Mouse (Mus musculus) liver, embryonic 14.5 days (tissue): Measurements from ENCODE around the gene Tmem11. TPM values are rescaled to one million over a fixed set of nuclear protein-coding genes. Genes with fewer than 3 reads are reported as not detected.

Experiments
- ATAC-seq: fragments of 200-750 bp; cut with Nextera tagmentation; 2 replicates; pipeline ENCODE4 v1.8.0; 2017; ENCODE audit warnings: moderate number of reproducible peaks, mild to moderate bottlenecking, moderate library complexity; ENCODE audit not compliant: insufficient read depth
- DNase-seq, 3 experiments: peaks; one replicate each; pipeline ENCODE4 v3.0.0-alpha.2; 2012 to 2013; ENCODE audit warnings: low read depth in 3 of 3, low spot score in 3 of 3
- H3K27ac ChIP-seq: fragments of 300-500 bp; sonication (generic); 2 replicates; pipeline ENCODE4 v1.5.1; 2014; ENCODE audit warnings: moderate library complexity, mild to moderate bottlenecking, control low read depth, inconsistent platforms
- H3K27me3 ChIP-seq: fragments of 300-500 bp; sonication (generic); 2 replicates; pipeline ENCODE4 v1.6.1; 2014; ENCODE audit warnings: mild to moderate bottlenecking, low read length, moderate library complexity; ENCODE audit not compliant: control insufficient read depth, insufficient read depth
- H3K36me3 ChIP-seq: fragments of 300-500 bp; sonication (generic); replicated peaks from 2 replicates; pipeline ENCODE4 v1.6.1; 2014; ENCODE audit warnings: low read depth; ENCODE audit not compliant: control insufficient read depth, insufficient read depth
- H3K4me1 ChIP-seq, 2 experiments: fragments of 200-500 bp in 1 of 2; fragments of 300-500 bp in 1 of 2; sonication (generic) in 1 of 2; replicated peaks; 2 replicates each; pipeline ENCODE4 v1.6.1; 2012 to 2014; ENCODE audit warnings: antibody characterized with exemption in 1 of 2, inconsistent platforms in 1 of 2, low read length in 1 of 2; ENCODE audit not compliant: control insufficient read depth in 2 of 2, insufficient read depth in 2 of 2
- H3K4me2 ChIP-seq: fragments of 300-500 bp; sonication (generic); 2 replicates; pipeline ENCODE4 v1.6.1; 2014; ENCODE audit warnings: low read depth, mild to moderate bottlenecking, control low read depth, moderate library complexity
- H3K4me3 ChIP-seq, 2 experiments: fragments of 200-500 bp in 1 of 2; fragments of 300-500 bp in 1 of 2; sonication (generic) in 1 of 2; 2 replicates each; pipeline ENCODE4 v1.5.1; 2012 to 2014; ENCODE audit warnings: low read depth in 2 of 2, low read length in 2 of 2, mild to moderate bottlenecking in 2 of 2, control low read depth in 1 of 2, inconsistent platforms in 1 of 2, moderate library complexity in 1 of 2; ENCODE audit not compliant: insufficient read depth in 1 of 2
- H3K9ac ChIP-seq: fragments of 300-500 bp; sonication (generic); replicated peaks from 2 replicates; pipeline ENCODE4 v1.6.1; 2014; ENCODE audit warnings: mild to moderate bottlenecking, control low read depth, moderate library complexity
- H3K9me3 ChIP-seq: fragments of 300-500 bp; sonication (generic); 2 replicates; pipeline ENCODE4 v1.6.1; 2016; ENCODE audit warnings: low read length, mixed read lengths; ENCODE audit not compliant: control insufficient read depth
- CTCF ChIP-seq: IDR thresholded peaks from 2 replicates; pipeline ENCODE4 v1.5.1; 2016; ENCODE audit warnings: antibody characterized with exemption, low read depth, control low read depth
- EP300 ChIP-seq: IDR thresholded peaks from 2 replicates; pipeline ENCODE4 v1.6.1; 2016; ENCODE audit warnings: antibody characterized with exemption, low read depth
- WGBS: fragments of 180-500 bp; shearing (Covaris S2); extraction: QIAGEN DNeasy Blood & Tissue Kit; methylation state at CpG from one replicate; pipeline ENCODE4 v1.1.7; 2014; ENCODE audit not compliant: insufficient replicate concordance; 5-methylcytosine and 5-hydroxymethylcytosine counted together
- polyA plus RNA-seq, 2 experiments: library from polyadenylated mRNA; depleted of rRNA in 1 of 2; stranded (reverse) in 1 of 2; unstranded in 1 of 2; fragments of >200 nt; fragmentation: Nextera tagmentation in 1 of 2; extraction: Ambion mirVana in 1 of 2; gene quantifications; 2 replicates each; pipeline versions ENCODE4 v1.2.1 to v1.2.3; 2012 to 2014

Gene Tmem11
- polyA plus RNA-seq, 2 experiments = 25.1 to 30.9 TPM

GRCm38 (mm10) chr11:60867456-60867855 lies 11.6 kb downstream of the Tmem11 start:
- Histone ChIP-seq H3K4me2 (no peak overlapping the region), H3K36me3 (peaks cover 22% of the 10 kb centered on the region), H3K4me1 (0 out of 4 replicates have a peak, but pooled peaks cover 0 to 3% of the 10 kb centered on the region in 2 experiments), H3K27me3 (no peaks in the 10 kb centered on the region), H3K4me3 (no peak overlapping the region), H3K9ac (no peak overlapping the region), H3K9me3 (no peaks in the 10 kb centered on the region), H3K27ac (no peak overlapping the region)
- no peak for TF ChIP-seq EP300
- no peak for TF ChIP-seq CTCF
- 74% methylated on average over 3 of the region's 3 CpGs for WGBS
- ATAC-seq (no peak), DNase-seq (no peak)

DNA sequence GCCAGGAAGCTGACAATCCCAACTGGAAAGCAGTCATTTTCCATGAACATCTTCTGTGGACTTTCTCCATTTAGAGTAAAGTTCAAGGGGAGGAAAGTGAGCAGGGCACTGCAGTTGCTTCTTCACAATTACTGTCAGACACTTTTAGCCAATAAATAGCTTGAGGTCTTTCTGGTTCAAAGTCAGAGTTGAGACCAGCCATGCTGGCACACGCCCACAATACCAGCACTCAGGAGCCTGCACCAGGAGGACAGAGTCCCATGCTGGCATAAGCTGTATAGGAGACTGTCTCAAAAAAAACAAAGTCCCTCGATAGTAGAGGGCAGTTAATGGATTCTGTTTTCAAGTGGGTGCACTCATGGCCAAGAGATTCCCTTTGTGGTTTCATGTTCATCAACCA lies 13.1 kb downstream of the Tmem11 start:
- H3K27me3 ChIP-seq = no peaks in the 10 kb centered on the region
- no peak for DNase-seq
- 0 out of 4 replicates have a peak, but pooled peaks cover 0 to 3% of the 10 kb centered on the region in 2 experiments for H3K4me1 ChIP-seq
- ATAC-seq = no peak
- no peak overlapping the region for H3K27ac ChIP-seq
- no peaks in the 10 kb centered on the region for H3K9me3 ChIP-seq
- H3K4me2 ChIP-seq = no peak overlapping the region
- WGBS = 58% methylated on average over 2 of the region's 2 CpGs
- H3K9ac ChIP-seq = no peak overlapping the region
- no peak overlapping the region for H3K4me3 ChIP-seq
- TF ChIP-seq EP300 (no peak), CTCF (no peak)
- H3K36me3 ChIP-seq = peaks cover 26% of the 10 kb centered on the region

DNA sequence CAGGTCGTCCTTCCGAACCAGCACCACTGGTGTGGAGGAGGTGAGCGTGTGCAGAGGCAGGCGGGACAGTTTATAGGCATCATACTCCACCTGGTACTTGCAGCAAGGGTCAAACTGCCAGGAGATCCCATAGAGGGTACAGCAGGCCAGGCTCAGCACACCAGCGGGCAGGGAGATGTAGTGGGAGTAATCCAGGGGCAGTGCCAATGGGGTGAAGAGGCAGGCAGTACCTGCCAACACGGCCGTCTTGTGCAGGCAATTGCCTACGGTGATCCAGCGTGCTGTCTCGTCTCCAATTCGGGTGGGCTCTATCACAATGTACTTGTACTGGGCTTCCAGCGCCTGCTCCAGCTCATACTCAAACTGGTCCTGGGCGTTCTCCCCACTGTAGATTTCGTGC lies 14.2 kb downstream of the Tmem11 start:
- TF ChIP-seq EP300 (no peak), CTCF (no peak)
- H3K4me1 ChIP-seq = 0 out of 4 replicates have a peak, but pooled peaks cover 0 to 3% of the 10 kb centered on the region in 2 experiments
- no peak overlapping the region for H3K4me2 ChIP-seq
- no peak overlapping the region for H3K27ac ChIP-seq
- H3K9me3 ChIP-seq = no peaks in the 10 kb centered on the region
- H3K36me3 ChIP-seq = peaks cover 26% of the 10 kb centered on the region
- ATAC-seq = no peak
- H3K9ac ChIP-seq = no peak overlapping the region
- WGBS = 83% methylated on average over 14 of the region's 14 CpGs
- H3K4me3 ChIP-seq = no peak overlapping the region
- no peak for DNase-seq
- H3K27me3 ChIP-seq = no peaks in the 10 kb centered on the region

DNA sequence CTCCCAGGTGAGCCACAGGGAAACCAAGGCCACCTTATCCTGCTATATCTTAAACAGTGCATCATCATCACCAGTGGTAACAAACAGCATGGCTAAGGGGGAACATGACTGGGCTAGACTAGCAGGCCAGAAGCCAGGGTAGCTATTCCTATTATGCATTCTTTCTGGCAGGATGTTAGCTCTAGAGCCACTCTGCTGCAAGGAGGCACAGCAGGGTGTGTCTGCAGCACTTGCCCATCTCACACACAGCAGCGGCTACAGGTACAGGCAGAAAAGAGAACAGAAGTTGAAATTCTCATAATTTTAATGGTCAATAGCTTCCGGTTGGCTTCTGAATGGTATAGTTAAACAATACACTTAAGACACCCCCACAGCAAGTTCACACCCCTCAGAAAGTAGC lies 14.9 kb downstream of the Tmem11 start:
- ATAC-seq = no peak

DNA sequence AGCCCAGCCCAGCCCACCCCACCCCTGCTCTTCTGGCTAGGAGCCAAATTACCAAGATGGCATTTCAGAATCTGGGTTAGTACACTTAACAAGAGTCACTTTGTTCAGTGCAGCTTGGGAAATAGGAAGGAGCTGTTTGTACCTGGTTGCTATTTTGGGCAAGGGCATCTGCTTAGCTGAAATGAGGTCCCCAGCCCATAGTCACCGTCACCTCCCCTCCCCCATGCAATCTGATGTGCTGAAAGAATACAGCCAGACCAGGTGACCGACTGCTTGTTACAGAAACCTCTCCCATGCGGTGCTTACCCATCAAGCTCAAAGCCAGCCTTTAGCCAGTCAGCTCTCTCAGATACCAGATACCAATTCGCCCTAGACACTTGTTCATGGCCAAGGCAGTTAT lies 15.9 kb downstream of the Tmem11 start:
- peaks cover 26% of the 10 kb centered on the region for H3K36me3 ChIP-seq

More for the DNA sequence above, 14.9 kb downstream of the Tmem11 start:
- no peaks in the 10 kb centered on the region for H3K9me3 ChIP-seq
- H3K4me3 ChIP-seq = no peak overlapping the region
- H3K27me3 ChIP-seq = no peaks in the 10 kb centered on the region
- peaks cover 26% of the 10 kb centered on the region for H3K36me3 ChIP-seq
- no peak overlapping the region for H3K4me2 ChIP-seq
- no peak for DNase-seq
- no peak overlapping the region for H3K9ac ChIP-seq
- H3K4me1 ChIP-seq = 0 out of 4 replicates have a peak, but pooled peaks cover 0 to 3% of the 10 kb centered on the region in 2 experiments
- H3K27ac ChIP-seq = no peak overlapping the region
- 87% methylated on average over 2 of the region's 2 CpGs for WGBS
- TF ChIP-seq EP300 (no peak), CTCF (no peak)

More for the DNA sequence above, 15.9 kb downstream of the Tmem11 start:
- Histone ChIP-seq H3K27me3 (no peaks in the 10 kb centered on the region), H3K27ac (no peak overlapping the region), H3K4me2 (no peak overlapping the region), H3K9me3 (no peaks in the 10 kb centered on the region), H3K9ac (no peak overlapping the region), H3K4me1 (0 out of 4 replicates have a peak, but pooled peaks cover 0 to 3% of the 10 kb centered on the region in 2 experiments), H3K4me3 (no peak overlapping the region)
- 77% methylated on average over 4 of the region's 4 CpGs for WGBS
- DNase-seq (no peak), ATAC-seq (no peak)
- TF ChIP-seq CTCF (no peak), EP300 (no peak)
